Mouse (Mus musculus) kidney, adult 2 months (tissue): ENCODE measurements at regions not wholly inside any gene's neighbourhood (a gene's known extent, or its start where the extent isn't known, plus 50 kb on each side); places are given as distances from the start of the nearest gene placed in this dataset.

Source experiments
- DNase-seq: peaks from one replicate; pipeline ENCODE4 v3.0.0; 2021
- H3K27ac ChIP-seq: fragments of 200-500 bp; 2 replicates; pipeline ENCODE4 v1.5.1; 2012; ENCODE audit warnings: low read depth, low read length, control low read depth, inconsistent platforms; ENCODE audit not compliant: insufficient read depth
- H3K27me3 ChIP-seq: fragments of 200-500 bp; replicated peaks from 2 replicates; pipeline ENCODE4 v1.6.1; 2012; ENCODE audit warnings: mild to moderate bottlenecking, moderate library complexity, low read length, inconsistent platforms; ENCODE audit not compliant: control insufficient read depth, insufficient read depth
- H3K36me3 ChIP-seq: fragments of 200-500 bp; 2 replicates; pipeline ENCODE4 v1.6.1; 2012; ENCODE audit warnings: mild to moderate bottlenecking, moderate library complexity, low read length, inconsistent platforms; ENCODE audit not compliant: control insufficient read depth, insufficient read depth
- H3K4me1 ChIP-seq: fragments of 200-500 bp; 2 replicates; pipeline ENCODE4 v1.6.1; 2011; ENCODE audit warnings: low read length; ENCODE audit not compliant: control insufficient read depth, insufficient read depth
- H3K4me3 ChIP-seq: fragments of 200-500 bp; 2 replicates; pipeline ENCODE4 v1.5.1; 2011; ENCODE audit warnings: mild to moderate bottlenecking, low read depth, low read length, control low read depth; ENCODE audit not compliant: insufficient read depth
- CTCF ChIP-seq: fragments of 200-500 bp; conservative IDR thresholded peaks from 2 replicates; pipeline ENCODE4 v1.5.1; 2011; ENCODE audit warnings: low read depth, mild to moderate bottlenecking, control low read depth, low read length, moderate library complexity, mixed read lengths; ENCODE audit not compliant: insufficient read depth, insufficient read length
- POLR2A ChIP-seq: fragments of 200-500 bp; IDR thresholded peaks from one replicate; pipeline ENCODE4 v1.6.1; 2011; ENCODE audit warnings: low read depth, low read length, control low read depth
- WGBS: fragments of 180-500 bp; shearing (Covaris S2); methylation state at CpG from one replicate; pipeline ENCODE4 v1.1.7; 2018; 5-methylcytosine and 5-hydroxymethylcytosine counted together

GRCm38 (mm10) chr16:66086499-66086898 lies 271.4 kb downstream of the Vgll3 start:
- H3K4me1 ChIP-seq = no peaks in the 10 kb centered on the region
- no peak overlapping the region for H3K4me3 ChIP-seq
- no peak overlapping the region for H3K27ac ChIP-seq
- no peak for DNase-seq
- no peaks in the 10 kb centered on the region for H3K27me3 ChIP-seq
- H3K36me3 ChIP-seq = no peaks in the 10 kb centered on the region
- 6% methylated on average over 1 of the region's 1 CpGs for WGBS
- TF ChIP-seq POLR2A = no peak
- TF ChIP-seq CTCF = no peak

GRCm38 (mm10) chr16:66092766-66093165 lies 277.7 kb downstream of the Vgll3 start:
- 64% methylated on average over 4 of the region's 4 CpGs for WGBS
- no peaks in the 10 kb centered on the region for H3K36me3 ChIP-seq
- no peak overlapping the region for H3K27ac ChIP-seq
- no peak overlapping the region for H3K4me3 ChIP-seq
- no peak for TF ChIP-seq POLR2A
- no peak for TF ChIP-seq CTCF
- DNase-seq = no peak
- H3K27me3 ChIP-seq = no peaks in the 10 kb centered on the region
- no peaks in the 10 kb centered on the region for H3K4me1 ChIP-seq

- no peak for DNase-seq
- H3K27ac ChIP-seq = no peak overlapping the region
- WGBS = 60% methylated on average over 7 of the region's 7 CpGs
- TF ChIP-seq POLR2A (no peak), CTCF (no peak)
- no peaks in the 10 kb centered on the region for H3K27me3 ChIP-seq
- H3K4me1 ChIP-seq = no peaks in the 10 kb centered on the region
- no peak overlapping the region for H3K4me3 ChIP-seq
- H3K36me3 ChIP-seq = no peaks in the 10 kb centered on the region
Observed at GRCm38 (mm10) chr16:66095682-66096081, 280.6 kb downstream of the Vgll3 start.

GRCm38 (mm10) chr16:66117930-66118329 lies 302.9 kb downstream of the Vgll3 start:
- TF ChIP-seq POLR2A (no peak), CTCF (no peak)
- H3K4me1 ChIP-seq = no peaks in the 10 kb centered on the region
- WGBS = 85% methylated on average over 3 of the region's 3 CpGs
- H3K27me3 ChIP-seq = no peaks in the 10 kb centered on the region
- no peak overlapping the region for H3K27ac ChIP-seq
- H3K4me3 ChIP-seq = no peak overlapping the region
- no peaks in the 10 kb centered on the region for H3K36me3 ChIP-seq
- DNase-seq = no peak

- DNase-seq = no peak
- Histone ChIP-seq H3K4me1 (no peaks in the 10 kb centered on the region), H3K36me3 (no peaks in the 10 kb centered on the region), H3K27me3 (no peaks in the 10 kb centered on the region), H3K27ac (no peak overlapping the region), H3K4me3 (no peak overlapping the region)
- no peak for TF ChIP-seq CTCF
- TF ChIP-seq POLR2A = no peak
- 76% methylated on average over 3 of the region's 3 CpGs for WGBS
Observed at GRCm38 (mm10) chr16:66137755-66138154, 322.7 kb downstream of the Vgll3 start.

- no peak for TF ChIP-seq CTCF
- no peak for TF ChIP-seq POLR2A
- no peaks in the 10 kb centered on the region for H3K4me1 ChIP-seq
- no peak overlapping the region for H3K4me3 ChIP-seq
- no peaks in the 10 kb centered on the region for H3K36me3 ChIP-seq
- no peak for DNase-seq
- no peaks in the 10 kb centered on the region for H3K27me3 ChIP-seq
- no peak overlapping the region for H3K27ac ChIP-seq
Observed at GRCm38 (mm10) chr16:66144765-66145164, 329.7 kb downstream of the Vgll3 start.

GRCm38 (mm10) chr16:66145280-66145679 lies 330.2 kb downstream of the Vgll3 start:
- no peaks in the 10 kb centered on the region for H3K36me3 ChIP-seq
- no peaks in the 10 kb centered on the region for H3K27me3 ChIP-seq
- WGBS = 16% methylated on average over 1 of the region's 1 CpGs
- H3K27ac ChIP-seq = no peak overlapping the region
- TF ChIP-seq CTCF = no peak
- TF ChIP-seq POLR2A = no peak
- no peak overlapping the region for H3K4me3 ChIP-seq
- H3K4me1 ChIP-seq = no peaks in the 10 kb centered on the region
- no peak for DNase-seq

- Histone ChIP-seq H3K27ac (no peak overlapping the region), H3K4me1 (no peaks in the 10 kb centered on the region), H3K4me3 (no peak overlapping the region), H3K36me3 (no peaks in the 10 kb centered on the region), H3K27me3 (no peaks in the 10 kb centered on the region)
- TF ChIP-seq POLR2A (no peak), CTCF (no peak)
- DNase-seq = no peak
- 76% methylated on average over 2 of the region's 2 CpGs for WGBS
Observed at GRCm38 (mm10) chr16:66168289-66168688, 353.2 kb downstream of the Vgll3 start.
